Mouse (Mus musculus) cortical plate, adult 2 months (tissue): Measurements from ENCODE around the gene Cdc37l1.

Source experiments
- CTCF ChIP-seq: fragments of 200-500 bp; IDR thresholded peaks from 2 replicates; pipeline ENCODE4 v1.5.1; 2011; ENCODE audit warnings: mild to moderate bottlenecking, control low read depth, low read length; ENCODE audit not compliant: insufficient read depth; ENCODE audit errors: extremely low read depth
- POLR2A ChIP-seq: fragments of 200-500 bp; IDR thresholded peaks from 2 replicates; pipeline ENCODE4 v1.6.1; 2011; ENCODE audit warnings: mild to moderate bottlenecking, low read length, control low read depth; ENCODE audit not compliant: insufficient read depth; ENCODE audit errors: extremely low read depth

GRCm38 (mm10) chr19:28994870-28995269 lies 4.7 kb downstream of the Cdc37l1 start:
- TF ChIP-seq POLR2A, result no peak
- no peak for TF ChIP-seq CTCF
